Mouse (Mus musculus): ENCODE measurements around the gene Gm17455. TPM values are rescaled to one million over a fixed set of nuclear protein-coding genes. Genes with fewer than 3 reads are reported as not detected.

The Gm17455 gene
- polyA plus RNA-seq, 1 experiment, result 20.5 TPM

DNA sequence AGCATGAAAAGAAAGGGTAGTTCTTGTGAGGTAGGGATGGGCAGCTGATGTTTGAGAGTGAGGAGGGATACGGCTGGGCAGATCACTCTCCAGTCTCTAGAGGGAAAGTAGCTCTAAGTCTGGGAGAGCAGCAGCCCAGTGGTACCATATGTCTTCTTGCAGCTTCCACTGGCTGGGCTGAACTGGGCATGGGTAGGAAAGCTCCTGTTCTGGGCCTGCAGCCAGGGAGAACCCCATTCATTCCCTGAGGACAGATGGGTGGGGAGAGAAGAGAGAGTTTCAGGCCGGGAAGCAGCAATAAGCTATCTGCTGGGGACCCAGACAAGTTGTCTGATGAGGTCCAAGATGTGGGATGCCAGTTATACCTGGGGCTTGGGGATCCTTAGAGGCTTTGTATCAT, 29.4 kb upstream of the Gm17455 start:
- H3K79me2 ChIP-seq (ENCODE audit: control insufficient read depth, insufficient read depth), result no peaks in the 10 kb centered on the region
- H3K27me3 ChIP-seq (ENCODE audit: control insufficient read depth, insufficient read depth, insufficient read length), result no peaks in the 10 kb centered on the region
- TF ChIP-seq E2F4 (IDR thresholded peaks at IDR 0.05; ENCODE audit: insufficient read depth), result no peak
- no peak for TF ChIP-seq POLR2A (IDR thresholded peaks at IDR 0.05; ENCODE audit: insufficient read length, low read depth)
- TF ChIP-seq MYOG (IDR thresholded peaks at IDR 0.05; ENCODE audit: control insufficient read depth in 1 of 3, insufficient read depth in 1 of 3, insufficient read length in 2 of 3, low read depth in 2 of 3), result no peak
- no peak for TF ChIP-seq REST (IDR thresholded peaks at IDR 0.05; ENCODE audit: insufficient read depth, insufficient read length)
- no peak for TF ChIP-seq MAX (IDR thresholded peaks at IDR 0.05; ENCODE audit: low read depth)
- no peak for TF ChIP-seq MYOD1 (IDR thresholded peaks at IDR 0.05; ENCODE audit: control insufficient read depth in 1 of 3, insufficient read length in 2 of 3, low read depth in 2 of 3)
- no peaks in the 10 kb centered on the region for H3K36me3 ChIP-seq (ENCODE audit: control insufficient read depth, insufficient read depth)
- no peak overlapping the region for H3K4me2 ChIP-seq (ENCODE audit: low read depth)
- H3K4me3 ChIP-seq, result no peak overlapping the region
- no peak overlapping the region for H3ac ChIP-seq (ENCODE audit: control insufficient read depth, insufficient read length)

DNA sequence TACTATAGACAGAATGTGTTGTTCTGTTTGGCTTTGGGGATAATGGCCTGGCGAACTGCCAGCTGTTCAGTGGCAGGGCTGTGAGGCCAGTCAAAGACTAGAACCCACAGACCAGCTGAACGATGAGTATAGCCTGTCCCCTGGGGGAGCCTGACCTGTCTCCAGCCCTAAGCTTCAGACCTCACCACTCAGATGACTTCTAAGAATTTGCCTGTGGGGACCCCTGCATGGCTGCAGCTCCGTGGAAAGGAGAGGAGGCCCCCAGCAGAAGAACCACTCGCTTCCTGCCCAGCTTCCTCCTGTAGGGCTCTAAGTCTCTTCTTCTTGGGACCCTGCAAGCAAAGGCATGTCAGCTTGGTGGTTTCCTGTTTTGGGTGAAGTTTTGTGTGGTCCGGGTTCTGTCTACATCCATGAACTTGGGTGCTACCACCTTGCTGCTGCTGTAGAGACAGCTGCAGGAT, 28.9 kb upstream of the Gm17455 start:
- Histone ChIP-seq H3K79me2 (ENCODE audit: control insufficient read depth, insufficient read depth) (no peaks in the 10 kb centered on the region), H3ac (ENCODE audit: control insufficient read depth, insufficient read length) (no peak overlapping the region), H3K4me3 (no peak overlapping the region), H3K27me3 (ENCODE audit: control insufficient read depth, insufficient read depth, insufficient read length) (no peaks in the 10 kb centered on the region), H3K4me2 (ENCODE audit: low read depth) (no peak overlapping the region), H3K36me3 (ENCODE audit: control insufficient read depth, insufficient read depth) (no peaks in the 10 kb centered on the region)
- TF ChIP-seq USF1 (IDR thresholded peaks at IDR 0.05; ENCODE audit: low read depth), result no peak
- TF ChIP-seq MYOG (IDR thresholded peaks at IDR 0.05; ENCODE audit: control insufficient read depth in 1 of 3, insufficient read depth in 1 of 3, insufficient read length in 2 of 3, low read depth in 2 of 3), result no peak
- TF ChIP-seq REST (IDR thresholded peaks at IDR 0.05; ENCODE audit: insufficient read depth, insufficient read length), result no peak
- no peak for TF ChIP-seq TCF12 (IDR thresholded peaks at IDR 0.05; ENCODE audit: insufficient read depth, poor library complexity, severe bottlenecking)
- no peak for TF ChIP-seq CEBPB (IDR thresholded peaks at IDR 0.05; ENCODE audit: insufficient read depth, poor library complexity, severe bottlenecking)
- no peak for TF ChIP-seq POLR2AphosphoS2 (IDR thresholded peaks at IDR 0.05; ENCODE audit: insufficient read length, low read depth)
- TF ChIP-seq MAX (IDR thresholded peaks at IDR 0.05; ENCODE audit: low read depth), result no peak

DNA sequence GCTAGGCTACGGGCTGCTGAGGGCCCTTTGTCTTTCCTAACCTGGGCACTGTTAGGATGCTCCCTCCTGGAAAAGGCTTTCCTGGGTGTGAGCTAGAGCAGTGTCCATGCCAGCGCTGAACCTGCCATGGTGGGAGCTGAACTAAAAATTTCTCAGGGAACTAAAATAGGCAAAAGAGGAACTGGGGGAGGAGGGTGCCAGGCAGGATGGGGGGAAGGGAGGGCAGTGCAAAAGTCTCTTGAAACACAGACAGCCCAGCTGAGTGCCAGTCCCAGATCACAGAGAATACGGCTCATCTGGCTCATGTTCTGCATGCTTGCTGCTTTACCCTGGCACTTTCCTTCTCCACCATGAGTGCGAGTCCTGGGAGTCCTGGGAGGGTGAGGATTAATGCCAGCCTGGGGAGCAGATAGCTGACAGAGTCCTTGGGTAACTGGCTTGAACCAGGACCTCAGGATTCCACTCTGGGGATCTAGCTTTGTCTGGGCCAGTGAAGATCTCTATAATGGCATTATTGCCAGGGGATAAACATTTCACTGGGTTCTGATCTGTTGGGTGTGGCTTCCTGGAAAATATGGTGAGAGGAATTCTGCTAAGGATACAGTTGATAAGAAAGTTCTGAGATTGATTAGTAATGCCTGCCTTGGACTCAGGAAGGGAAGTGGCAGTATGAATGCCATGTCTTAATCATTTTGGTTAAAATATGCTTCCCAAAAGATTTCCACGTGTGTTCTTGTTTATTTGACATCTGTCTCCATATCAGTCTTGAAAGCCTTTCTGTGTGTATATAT, 27.7 kb upstream of the Gm17455 start:
- Histone ChIP-seq H3K4me2 (ENCODE audit: low read depth) (no peak overlapping the region), H3ac (ENCODE audit: control insufficient read depth, insufficient read length) (no peak overlapping the region), H3K36me3 (ENCODE audit: control insufficient read depth, insufficient read depth) (no peaks in the 10 kb centered on the region), H3K4me3 (no peak overlapping the region), H3K27me3 (ENCODE audit: control insufficient read depth, insufficient read depth, insufficient read length) (no peaks in the 10 kb centered on the region), H3K79me2 (ENCODE audit: control insufficient read depth, insufficient read depth) (no peaks in the 10 kb centered on the region)
- TF ChIP-seq POLR2AphosphoS2 (IDR thresholded peaks at IDR 0.05; ENCODE audit: insufficient read length, low read depth), result no peak
- no peak for TF ChIP-seq TCF3 (IDR thresholded peaks at IDR 0.05; ENCODE audit: insufficient read length, low read depth)
- no peak for TF ChIP-seq TCF12 (IDR thresholded peaks at IDR 0.05; ENCODE audit: insufficient read depth, poor library complexity, severe bottlenecking)
- no peak for TF ChIP-seq CEBPB (IDR thresholded peaks at IDR 0.05; ENCODE audit: insufficient read depth, poor library complexity, severe bottlenecking)
- no peak for TF ChIP-seq MYOG (IDR thresholded peaks at IDR 0.05; ENCODE audit: control insufficient read depth in 1 of 3, insufficient read depth in 1 of 3, insufficient read length in 2 of 3, low read depth in 2 of 3)
- no peak for TF ChIP-seq MAX (IDR thresholded peaks at IDR 0.05; ENCODE audit: low read depth)
- no peak for TF ChIP-seq E2F4 (IDR thresholded peaks at IDR 0.05; ENCODE audit: insufficient read depth)
- TF ChIP-seq REST (IDR thresholded peaks at IDR 0.05; ENCODE audit: insufficient read depth, insufficient read length), result no peak
- no peak for TF ChIP-seq POLR2A (IDR thresholded peaks at IDR 0.05; ENCODE audit: insufficient read length, low read depth)

GRCm38 (mm10) chr10:60373543-60373936, 26.0 kb upstream of the Gm17455 start:
- H3K36me3 ChIP-seq (ENCODE audit: control insufficient read depth, insufficient read depth), result no peaks in the 10 kb centered on the region
- no peak overlapping the region for H3K4me3 ChIP-seq
- TF ChIP-seq E2F4 (IDR thresholded peaks at IDR 0.05; ENCODE audit: insufficient read depth), result no peak
- no peak for TF ChIP-seq TCF3 (IDR thresholded peaks at IDR 0.05; ENCODE audit: insufficient read length, low read depth)
- TF ChIP-seq MYOG (IDR thresholded peaks at IDR 0.05; ENCODE audit: control insufficient read depth in 1 of 3, insufficient read depth in 1 of 3, insufficient read length in 2 of 3, low read depth in 2 of 3), result no peak
- TF ChIP-seq USF1 (IDR thresholded peaks at IDR 0.05; ENCODE audit: low read depth), result no peak
- no peak for TF ChIP-seq MAX (IDR thresholded peaks at IDR 0.05; ENCODE audit: low read depth)
- no peak for TF ChIP-seq SRF (IDR thresholded peaks at IDR 0.05; ENCODE audit: control insufficient read depth, insufficient read length, low read depth)
- no peak for TF ChIP-seq REST (IDR thresholded peaks at IDR 0.05; ENCODE audit: insufficient read depth, insufficient read length)
- no peaks in the 10 kb centered on the region for H3K79me2 ChIP-seq (ENCODE audit: control insufficient read depth, insufficient read depth)
- H3K4me2 ChIP-seq (ENCODE audit: low read depth), result peak overlapping the region; percentile 36
- H3K27me3 ChIP-seq (ENCODE audit: control insufficient read depth, insufficient read depth, insufficient read length), result no peaks in the 10 kb centered on the region
- H3ac ChIP-seq (ENCODE audit: control insufficient read depth, insufficient read length), result no peak overlapping the region

GRCm38 (mm10) chr10:60373937-60374578, 25.5 kb upstream of the Gm17455 start:
- Histone ChIP-seq H3ac (ENCODE audit: control insufficient read depth, insufficient read length) (no peak overlapping the region), H3K27me3 (ENCODE audit: control insufficient read depth, insufficient read depth, insufficient read length) (no peaks in the 10 kb centered on the region), H3K4me2 (ENCODE audit: low read depth) (peak overlapping the region; percentile 36), H3K79me2 (ENCODE audit: control insufficient read depth, insufficient read depth) (no peaks in the 10 kb centered on the region), H3K36me3 (ENCODE audit: control insufficient read depth, insufficient read depth) (no peaks in the 10 kb centered on the region), H3K4me3 (no peak overlapping the region)
- TF ChIP-seq TCF3 (IDR thresholded peaks at IDR 0.05; ENCODE audit: insufficient read length, low read depth), result peak; percentile 71
- TF ChIP-seq MYOD1 (IDR thresholded peaks at IDR 0.05; ENCODE audit: control insufficient read depth in 1 of 3, insufficient read length in 2 of 3, low read depth in 2 of 3), result peak; percentile 61 to 93 (median 92)
- TF ChIP-seq E2F4 (IDR thresholded peaks at IDR 0.05; ENCODE audit: insufficient read depth), result no peak
- peak; percentile 61 to 92 (median 83) for TF ChIP-seq MYOG (IDR thresholded peaks at IDR 0.05; ENCODE audit: control insufficient read depth in 1 of 3, insufficient read depth in 1 of 3, insufficient read length in 2 of 3, low read depth in 2 of 3)
- peak; percentile 20 for TF ChIP-seq TCF12 (IDR thresholded peaks at IDR 0.05; ENCODE audit: insufficient read depth, poor library complexity, severe bottlenecking)
